Mouse (Mus musculus) embryonic fibroblast, embryonic 13.5 days (primary cell): Measurements from ENCODE around the gene Ccdc148. TPM values are rescaled to one million over a fixed set of nuclear protein-coding genes. Genes with fewer than 3 reads are reported as not detected.

Source experiments
- H3K27ac ChIP-seq: 2 replicates; pipeline ENCODE4 v1.5.1; 2012; ENCODE audit warnings: low read length, control low read depth, inconsistent platforms; ENCODE audit not compliant: insufficient read depth
- H3K4me1 ChIP-seq: 2 replicates; pipeline ENCODE4 v1.6.1; 2011; ENCODE audit warnings: low read length; ENCODE audit not compliant: control insufficient read depth, insufficient read depth
- H3K4me3 ChIP-seq: 2 replicates; pipeline ENCODE4 v1.5.1; 2011; ENCODE audit warnings: mild to moderate bottlenecking, control low read depth, low read length; ENCODE audit not compliant: insufficient read depth
- CTCF ChIP-seq: IDR thresholded peaks from 2 replicates; pipeline ENCODE4 v1.5.1; 2011; ENCODE audit warnings: mild to moderate bottlenecking, control low read depth, low read length, moderate library complexity, borderline replicate concordance; ENCODE audit not compliant: insufficient read depth
- POLR2A ChIP-seq: IDR thresholded peaks from 2 replicates; pipeline ENCODE4 v1.6.1; 2011; ENCODE audit warnings: low read depth, mild to moderate bottlenecking, control low read depth, low read length, moderate library complexity
- polyA plus RNA-seq: library from polyadenylated mRNA; stranded (reverse); fragments of >200 nt; gene quantifications from 2 replicates; pipeline ENCODE4 v1.2.4, GENCODE M21; 2011; ENCODE audit warnings: low read depth; ENCODE audit not compliant: missing spikeins, insufficient read length

The Ccdc148 gene
- polyA plus RNA-seq, 1 experiment: 0.12 TPM

DNA sequence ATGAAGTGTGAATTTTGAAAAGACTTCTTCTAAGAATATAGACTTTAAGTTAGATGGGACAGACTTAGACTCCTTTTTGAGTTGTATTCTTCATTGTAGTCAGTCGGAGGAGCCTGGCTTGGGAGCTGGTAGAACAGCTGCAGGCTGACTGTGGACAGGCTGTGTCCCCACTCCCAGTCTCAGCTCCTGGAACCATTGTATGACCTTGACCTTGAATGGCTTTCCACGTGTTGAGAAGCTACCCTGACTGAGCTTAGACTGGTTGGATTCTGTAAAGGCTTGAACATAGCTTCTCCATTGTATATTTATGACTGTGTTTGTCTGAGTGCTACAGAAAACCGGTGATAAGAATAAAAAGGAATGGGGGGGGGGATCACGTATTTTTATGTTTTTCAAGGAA is 36.7 kb upstream of the Ccdc148 start:
- Histone ChIP-seq H3K27ac (no peak overlapping the region), H3K4me1 (peaks cover 8% of the 10 kb centered on the region)
- TF ChIP-seq CTCF (no peak), POLR2A (no peak)

DNA sequence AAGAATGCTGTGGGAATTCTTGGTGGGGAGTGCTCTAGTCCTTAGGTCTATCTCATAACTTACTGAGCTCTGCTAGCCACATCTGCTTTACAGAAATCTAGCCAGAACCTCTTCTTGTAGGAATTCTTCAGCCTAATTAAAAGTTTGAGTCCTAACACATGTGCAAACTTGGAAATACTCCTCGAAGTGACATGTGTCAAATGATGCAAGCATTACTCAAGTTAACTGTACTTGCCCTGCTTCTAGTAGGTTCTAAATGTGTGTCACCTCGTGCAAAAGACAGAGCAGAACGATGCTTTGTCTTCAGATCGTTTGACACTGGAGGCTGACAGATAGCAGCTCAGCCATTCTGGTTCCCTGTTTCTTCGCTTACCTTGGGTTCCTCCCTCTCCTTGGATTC is 32.6 kb upstream of the Ccdc148 start:
- TF ChIP-seq CTCF: no peak
- no peak for TF ChIP-seq POLR2A
- H3K27ac ChIP-seq: peak overlapping the region; percentile 21; the same call in 1 of the 2 replicates
- no peaks in the 10 kb centered on the region for H3K4me1 ChIP-seq
- H3K4me3 ChIP-seq: no peak overlapping the region

More for the DNA sequence above, 36.7 kb upstream of the Ccdc148 start:
- H3K4me3 ChIP-seq: no peak overlapping the region

DNA sequence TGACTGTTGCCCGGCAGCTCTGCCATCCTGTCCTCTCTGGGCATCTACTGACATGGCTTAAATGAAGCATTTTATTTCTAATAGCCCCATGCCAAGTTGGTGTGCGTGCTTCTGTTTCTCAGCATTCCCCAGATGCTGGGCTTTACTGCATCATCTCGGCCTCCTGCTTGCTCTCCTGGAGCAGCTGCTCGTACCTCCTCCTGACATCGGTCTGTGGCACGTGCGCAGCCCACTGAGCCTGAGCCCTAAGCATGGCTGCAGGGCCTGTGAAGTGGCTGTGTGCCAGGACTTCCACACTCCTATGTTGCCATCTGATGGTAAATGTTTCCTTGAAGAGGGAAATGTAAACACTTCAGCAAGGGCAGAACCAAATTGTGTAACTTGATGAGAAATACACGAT is 31.0 kb upstream of the Ccdc148 start:
- Histone ChIP-seq H3K27ac (no peak overlapping the region), H3K4me1 (no peaks in the 10 kb centered on the region), H3K4me3 (no peak overlapping the region)
- TF ChIP-seq CTCF: no peak
- TF ChIP-seq POLR2A: no peak

- no peak for TF ChIP-seq POLR2A
- no peak for TF ChIP-seq CTCF
- Histone ChIP-seq H3K27ac (no peak overlapping the region), H3K4me1 (no peaks in the 10 kb centered on the region), H3K4me3 (no peak overlapping the region)
Observed at GRCm38 (mm10) chr2:59190186-59190585, 29.7 kb upstream of the Ccdc148 start.

DNA sequence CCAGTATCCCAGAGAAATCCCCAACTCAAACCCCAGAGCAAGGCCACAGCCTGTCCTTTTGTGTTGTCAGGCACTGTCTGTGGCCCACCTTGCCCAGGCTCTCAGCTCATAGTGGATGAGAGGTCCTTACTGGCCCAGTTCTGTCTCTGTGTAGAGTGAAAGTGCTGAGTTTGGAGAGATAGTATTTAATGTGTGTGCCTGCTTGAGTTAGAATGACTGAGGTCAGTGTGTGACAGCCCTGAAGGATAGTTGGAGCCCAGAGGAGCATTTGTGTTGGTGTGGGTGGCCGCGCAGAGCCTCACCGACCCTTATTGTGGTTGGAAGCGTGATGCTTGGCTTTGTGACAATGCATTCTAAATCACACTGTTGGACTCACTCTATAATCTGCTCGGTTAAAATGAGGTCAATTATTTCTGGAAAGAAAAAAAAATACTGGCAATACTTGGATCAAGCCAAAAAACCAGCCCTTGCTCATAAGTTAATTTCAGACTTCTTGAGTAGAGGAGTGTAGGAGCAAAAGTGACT is 29.2 kb upstream of the Ccdc148 start:
- no peaks in the 10 kb centered on the region for H3K4me1 ChIP-seq
- no peak overlapping the region for H3K4me3 ChIP-seq
- no peak for TF ChIP-seq CTCF
- TF ChIP-seq POLR2A: no peak
- H3K27ac ChIP-seq: no peak overlapping the region

- Histone ChIP-seq H3K27ac (no peak overlapping the region), H3K4me1 (no peaks in the 10 kb centered on the region), H3K4me3 (no peak overlapping the region)
- TF ChIP-seq CTCF (no peak), POLR2A (no peak)
Observed at GRCm38 (mm10) chr2:59188306-59188705, 27.8 kb upstream of the Ccdc148 start.

- Histone ChIP-seq H3K4me1 (no peaks in the 10 kb centered on the region), H3K27ac (no peak overlapping the region), H3K4me3 (no peak overlapping the region)
- no peak for TF ChIP-seq POLR2A
- TF ChIP-seq CTCF: no peak
Observed at GRCm38 (mm10) chr2:59186966-59187365, 26.5 kb upstream of the Ccdc148 start.

DNA sequence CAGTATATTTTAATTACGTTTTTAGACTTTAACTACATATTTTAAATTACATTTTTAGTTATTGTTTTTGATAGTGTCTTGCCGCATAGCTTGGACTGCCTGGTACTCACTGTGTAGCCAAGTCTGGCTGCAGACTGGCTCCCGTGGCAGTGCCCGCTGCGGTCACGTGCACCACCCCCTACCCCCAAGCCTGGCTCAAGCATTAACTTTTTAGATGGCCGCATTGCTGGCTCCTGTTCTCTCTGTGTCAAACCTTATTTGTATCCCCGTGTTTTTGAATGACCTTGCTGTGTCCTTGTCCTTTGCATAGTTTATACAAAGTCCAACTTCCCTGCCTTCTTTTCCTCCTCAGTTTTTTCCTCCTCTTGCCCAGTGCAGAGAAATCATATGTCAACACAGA is 25.6 kb upstream of the Ccdc148 start:
- no peak overlapping the region for H3K27ac ChIP-seq
- TF ChIP-seq CTCF (no peak), POLR2A (no peak)
- no peak overlapping the region for H3K4me3 ChIP-seq
- no peaks in the 10 kb centered on the region for H3K4me1 ChIP-seq

DNA sequence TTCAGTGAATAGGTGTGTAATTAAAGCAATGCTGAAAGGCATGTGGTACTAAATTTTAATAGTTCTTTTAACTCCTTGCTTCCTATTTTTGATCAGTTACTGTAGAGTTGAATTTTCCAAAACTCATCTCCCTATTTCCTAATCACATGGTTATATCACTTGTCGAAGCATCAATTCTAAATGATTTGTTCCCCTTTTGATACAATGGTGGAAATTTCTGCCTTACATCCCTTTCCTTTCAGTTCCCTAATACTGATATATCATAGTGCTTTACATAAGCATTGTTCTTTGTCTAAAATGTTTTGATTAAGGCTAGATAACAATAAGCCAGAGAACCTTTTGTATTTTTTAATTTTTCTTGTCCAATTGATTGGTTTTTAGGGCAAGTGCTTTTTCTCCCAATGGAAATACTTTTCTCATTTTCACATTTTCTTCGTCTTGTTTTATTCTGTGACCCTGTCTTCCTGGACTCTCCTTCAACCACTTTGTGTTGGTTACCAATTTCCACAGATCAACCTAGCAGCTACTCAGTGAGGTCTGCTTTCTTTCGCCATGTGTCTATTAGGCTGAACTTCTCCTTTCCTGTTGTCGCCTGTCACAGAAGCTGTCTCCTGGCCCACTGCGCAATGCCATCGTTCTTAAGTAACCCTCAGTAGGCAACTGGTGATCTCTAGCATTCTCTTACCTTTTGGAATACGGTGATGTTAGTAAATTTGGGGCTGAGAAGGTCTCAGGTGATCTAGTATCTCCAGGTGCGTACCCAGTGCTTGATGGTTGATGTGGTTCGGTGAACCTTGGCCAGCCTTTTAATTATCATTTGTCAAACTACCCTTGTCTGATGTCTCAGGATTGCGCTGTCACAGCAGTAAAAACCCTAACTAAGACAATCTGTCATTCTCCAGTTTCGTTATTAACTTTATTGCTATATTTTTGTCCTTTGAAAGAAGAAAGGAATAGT is 23.9 kb upstream of the Ccdc148 start:
- no peak for TF ChIP-seq POLR2A
- TF ChIP-seq CTCF: no peak
- H3K4me3 ChIP-seq: no peak overlapping the region
- H3K27ac ChIP-seq: no peak overlapping the region
- no peaks in the 10 kb centered on the region for H3K4me1 ChIP-seq

GRCm38 (mm10) chr2:59183541-59183940 is 23.1 kb upstream of the Ccdc148 start:
- no peak overlapping the region for H3K4me3 ChIP-seq
- no peaks in the 10 kb centered on the region for H3K4me1 ChIP-seq
- H3K27ac ChIP-seq: no peak overlapping the region
- TF ChIP-seq POLR2A (no peak), CTCF (no peak)
